Mouse (Mus musculus) MEL (cell line): Measurements from ENCODE around the gene Leng1.

Source experiments
- BHLHE40 ChIP-seq: IDR thresholded peaks from 2 replicates; pipeline ENCODE4 v1.6.1; 2012; ENCODE audit warnings: low read depth, mild to moderate bottlenecking, inconsistent platforms, low read length, improper control_type of control experiment, borderline replicate concordance
- CTCF ChIP-seq, 3 experiments: IDR thresholded peaks in 2 of 3; conservative IDR thresholded peaks in 1 of 3; 2 replicates each; pipeline ENCODE4 v1.5.1; 2011 to 2012; ENCODE audit warnings: low read length in 3 of 3, low read depth in 2 of 3, mild to moderate bottlenecking in 2 of 3, improper control_type of control experiment in 1 of 3, inconsistent platforms in 1 of 3, mixed read lengths in 1 of 3, moderate library complexity in 1 of 3; ENCODE audit not compliant: control insufficient read depth in 1 of 3, insufficient read depth in 1 of 3, poor library complexity in 1 of 3, severe bottlenecking in 1 of 3
- ETS1 ChIP-seq: IDR thresholded peaks from 2 replicates; pipeline ENCODE4 v1.6.1; 2012; ENCODE audit warnings: low read depth, mild to moderate bottlenecking, inconsistent platforms, low read length, improper control_type of control experiment, moderate library complexity
- MAX ChIP-seq: IDR thresholded peaks from 2 replicates; pipeline ENCODE4 v1.6.1; 2011; ENCODE audit warnings: low read length, improper control_type of control experiment
- MAZ ChIP-seq: IDR thresholded peaks from 2 replicates; pipeline ENCODE4 v1.6.1; 2012; ENCODE audit warnings: low read depth, mild to moderate bottlenecking, inconsistent platforms, low read length, improper control_type of control experiment
- NRF1 ChIP-seq: IDR thresholded peaks from 2 replicates; pipeline ENCODE4 v1.6.1; 2014; ENCODE audit warnings: low read depth, mild to moderate bottlenecking, inconsistent platforms, low read length, improper control_type of control experiment, moderate library complexity; ENCODE audit not compliant: poor library complexity, insufficient read depth, severe bottlenecking
- POLR2A ChIP-seq, 2 experiments: IDR thresholded peaks; 2 replicates each; pipeline ENCODE4 v1.6.1; 2011 to 2012; ENCODE audit warnings: low read length in 2 of 2, mild to moderate bottlenecking in 2 of 2, control low read depth in 1 of 2, improper control_type of control experiment in 1 of 2, low read depth in 1 of 2, moderate library complexity in 1 of 2; ENCODE audit not compliant: control insufficient read depth in 1 of 2, insufficient read depth in 1 of 2, poor library complexity in 1 of 2
- POLR2AphosphoS2 ChIP-seq: IDR thresholded peaks from 2 replicates; pipeline ENCODE4 v1.6.1; 2011; ENCODE audit warnings: low read length, improper control_type of control experiment
- RAD21 ChIP-seq: IDR thresholded peaks from 2 replicates; pipeline ENCODE4 v1.6.1; 2011; ENCODE audit warnings: mild to moderate bottlenecking, low read depth, low read length, improper control_type of control experiment
- TCF12 ChIP-seq: IDR thresholded peaks from 2 replicates; pipeline ENCODE4 v1.6.1; 2014; ENCODE audit warnings: low read depth, mild to moderate bottlenecking, inconsistent platforms, low read length, improper control_type of control experiment, moderate library complexity
- USF1 ChIP-seq: IDR thresholded peaks from 2 replicates; pipeline ENCODE4 v1.6.1; 2014; ENCODE audit warnings: low read depth, mild to moderate bottlenecking, inconsistent platforms, low read length, improper control_type of control experiment, moderate library complexity
- ZC3H11A ChIP-seq: IDR thresholded peaks from 2 replicates; pipeline ENCODE4 v1.6.1; 2012; ENCODE audit warnings: low read depth, mild to moderate bottlenecking, inconsistent platforms, low read length, improper control_type of control experiment
- ZKSCAN1 ChIP-seq: IDR thresholded peaks from 2 replicates; pipeline ENCODE4 v1.6.1; 2012; ENCODE audit warnings: low read depth, mild to moderate bottlenecking, inconsistent platforms, low read length, improper control_type of control experiment, moderate library complexity

- TF ChIP-seq CTCF (IDR thresholded peaks at IDR 0.05 in 2 of 3, conservative IDR thresholded peaks at IDR 0.05 in 1 of 3; ENCODE audit: control insufficient read depth in 1 of 3, insufficient read depth in 1 of 3, low read depth in 2 of 3, low read length in 3 of 3, poor library complexity in 1 of 3, severe bottlenecking in 1 of 3) (peak; percentile 25 to 46 (median 40); a peak in 5 of 6 replicates), MAZ (no peak; the same call in 1 of the 2 replicates), BHLHE40 (no peak), POLR2AphosphoS2 (peak; percentile 58; the same call in 1 of the 2 replicates), ZC3H11A (no peak), MAX (no peak; the same call in 1 of the 2 replicates), POLR2A (IDR thresholded peaks at IDR 0.05; ENCODE audit: control insufficient read depth in 1 of 2, insufficient read depth in 1 of 2, low read depth in 1 of 2, low read length in 2 of 2, poor library complexity in 1 of 2) (peak; percentile 40 to 64; a peak in 3 of 4 replicates), USF1 (no peak), TCF12 (no peak), ETS1 (0 out of 2 replicates have a peak, but pooled peaks have one; percentile 8), RAD21 (no peak; the same call in 1 of the 2 replicates), NRF1 (no peak), ZKSCAN1 (no peak)
These were observed 1.3 kb upstream of the Leng1 start for GRCm38 (mm10) chr7:3666921-3667391.
